Mouse (Mus musculus): Measurements from ENCODE around the gene Ugt1a7c.

Gene Ugt1a7c

DNA sequence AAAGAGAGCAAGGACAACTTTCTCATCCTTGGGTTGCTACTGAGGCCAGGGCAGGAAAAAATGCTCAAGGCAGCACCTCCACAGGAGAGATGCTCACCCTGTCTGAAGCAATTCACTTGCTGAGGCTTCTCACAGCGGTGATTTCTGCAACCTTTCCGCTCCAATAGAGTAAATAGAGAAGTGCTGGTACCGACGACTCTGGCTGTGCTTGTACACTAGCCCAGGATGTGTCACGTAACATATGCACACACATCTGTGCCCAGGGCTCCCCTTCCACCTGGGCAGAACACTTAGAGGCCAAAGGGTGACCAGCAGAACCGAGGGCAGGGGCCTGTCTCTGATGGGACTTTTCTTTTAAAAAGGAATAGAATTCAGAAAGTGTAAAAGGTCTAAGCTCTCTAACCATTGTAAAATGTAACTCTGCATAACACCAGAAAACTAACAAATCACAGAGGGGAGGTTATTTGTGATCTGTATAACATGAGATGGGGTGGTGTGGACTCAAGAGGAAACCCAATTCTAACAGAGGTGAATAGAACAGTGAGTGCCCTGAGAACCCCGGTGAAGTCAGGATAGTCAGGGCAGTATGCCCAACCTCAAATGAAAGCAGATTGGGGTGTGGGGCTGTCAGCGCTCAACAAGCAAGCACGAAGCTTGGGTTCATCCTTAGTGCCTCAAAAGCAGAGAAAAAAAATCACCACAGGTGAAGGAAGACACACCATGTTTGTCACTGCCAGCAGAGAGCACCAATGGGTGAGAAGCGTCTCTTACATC is 165.9 kb downstream of the Ugt1a7c start:
- no peak for DNase-seq (ENCODE audit: low read depth, low spot score)

DNA sequence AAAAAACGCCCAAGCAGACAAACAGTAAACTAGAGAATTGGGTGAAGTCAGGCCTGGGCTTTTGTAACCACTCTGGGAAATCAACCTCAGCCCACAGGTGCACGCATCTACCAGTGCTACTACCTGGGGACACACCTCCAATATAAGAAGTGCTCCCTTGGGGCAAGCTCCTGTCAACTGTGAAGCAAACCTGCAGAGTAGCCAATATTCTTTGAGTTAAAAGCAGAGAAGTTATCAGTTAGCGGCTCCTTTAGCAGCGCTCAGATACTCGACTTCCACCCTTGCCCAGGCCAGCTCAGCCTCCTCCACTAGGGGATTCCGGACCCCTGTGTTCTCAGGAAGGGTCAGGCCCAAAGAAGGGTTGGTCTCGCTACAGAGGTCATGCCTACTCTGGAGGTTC is 166.8 kb downstream of the Ugt1a7c start:
- DNase-seq (ENCODE audit: low read depth, low spot score), result no peak

DNA sequence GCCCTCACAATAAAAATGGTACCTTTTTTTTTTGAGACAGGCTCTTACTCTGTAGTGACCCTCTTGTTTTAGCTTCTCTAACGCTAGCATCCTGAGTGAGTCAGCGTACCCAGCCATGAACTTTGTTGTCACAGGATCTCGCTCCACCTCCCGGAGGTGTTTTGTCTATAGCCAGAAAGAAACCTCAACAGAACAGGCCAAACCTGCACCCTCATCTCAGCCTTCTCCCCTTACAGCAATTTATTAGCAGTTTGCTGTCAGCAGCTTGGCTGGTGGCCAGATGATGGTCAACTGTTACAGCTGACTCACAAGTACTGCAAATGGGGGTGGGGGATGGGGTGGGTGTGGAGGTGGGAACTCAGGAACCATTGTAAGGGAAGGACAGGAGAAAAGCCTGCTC is 167.4 kb downstream of the Ugt1a7c start:
- peak; percentile 26 for DNase-seq (ENCODE audit: low read depth, low spot score)

DNA sequence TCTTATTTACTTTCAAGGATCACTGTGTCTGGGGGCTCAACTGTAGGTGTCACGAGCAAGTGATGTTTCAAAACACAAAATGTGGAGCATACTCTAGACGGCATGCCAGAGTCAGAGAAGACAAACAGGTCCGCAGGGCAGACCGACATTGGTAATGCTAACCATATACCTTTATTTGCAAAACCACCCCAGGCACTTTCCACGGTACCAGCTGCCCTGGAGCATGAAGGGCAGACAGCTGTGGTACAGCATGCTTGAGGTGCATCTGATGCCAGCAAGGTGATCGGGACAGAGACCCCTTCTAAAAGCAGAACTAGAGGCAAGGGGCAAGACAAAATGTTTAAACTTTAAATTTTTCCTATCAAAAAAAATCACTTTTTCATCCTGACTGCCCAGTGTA is 168.1 kb downstream of the Ugt1a7c start:
- no peak for DNase-seq (ENCODE audit: low read depth, low spot score)

DNA sequence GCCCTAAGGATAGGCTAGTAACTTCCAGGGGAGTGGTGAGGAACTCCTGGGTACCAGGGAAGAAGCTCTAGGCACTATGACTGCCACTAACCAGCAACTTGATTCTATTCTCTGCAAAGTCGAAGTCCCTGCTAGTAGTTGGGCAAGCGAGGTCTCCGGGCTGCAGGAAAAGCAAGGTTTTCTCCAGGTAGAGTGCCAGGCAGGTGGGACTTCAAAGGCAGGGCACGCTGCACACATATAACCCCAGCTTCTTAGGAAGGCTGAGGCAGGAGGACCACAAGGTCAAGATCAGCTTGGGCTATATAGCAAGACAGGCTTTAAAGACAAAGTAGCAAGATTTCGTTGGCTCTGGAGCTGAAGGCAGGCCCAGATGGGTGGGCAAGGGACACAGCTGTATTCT is 168.9 kb downstream of the Ugt1a7c start:
- no peak for DNase-seq (ENCODE audit: low read depth, low spot score)

GRCm38 (mm10) chr1:88264237-88264868 is 169.5 kb downstream of the Ugt1a7c start:
- DNase-seq (ENCODE audit: low read depth, low spot score), result no peak

GRCm38 (mm10) chr1:88264869-88265240 is 170.0 kb downstream of the Ugt1a7c start:
- no peak for DNase-seq (ENCODE audit: low read depth, low spot score)

- DNase-seq (ENCODE audit: low read depth, low spot score), result no peak
Measured at GRCm38 (mm10) chr1:88266123-88266522, 171.3 kb downstream of the Ugt1a7c start.

- no peak for DNase-seq (ENCODE audit: low read depth, low spot score)
Measured at GRCm38 (mm10) chr1:88267489-88267888, 172.6 kb downstream of the Ugt1a7c start.

- no peak for DNase-seq (ENCODE audit: low read depth, low spot score)
Measured at GRCm38 (mm10) chr1:88268070-88268469, 173.2 kb downstream of the Ugt1a7c start.
